Mouse (Mus musculus) splenic B cell, adult 2 months (primary cell): ENCODE results near the gene Bri3.
"Not testable (repeated sequence)": the region's sequence is repeated elsewhere in the genome, so short reads cannot be mapped to it uniquely, and the experiment has no call there.

Experiments
- DNase-seq: peaks from one replicate; pipeline ENCODE4 v3.0.0-alpha.2; 2011; ENCODE audit warnings: low read depth, low spot score
- H3K27me3 ChIP-seq: 2 replicates; pipeline ENCODE4 v1.6.1; 2012; ENCODE audit warnings: mild to moderate bottlenecking, low read length, moderate library complexity, mixed read lengths; ENCODE audit not compliant: control insufficient read depth, poor library complexity, insufficient read depth, severe bottlenecking
- H3K36me3 ChIP-seq: 2 replicates; pipeline ENCODE4 v1.6.1; 2012; ENCODE audit warnings: mild to moderate bottlenecking, low read length, moderate library complexity, mixed read lengths; ENCODE audit not compliant: control insufficient read depth, poor library complexity, insufficient read depth, severe bottlenecking

Gene Bri3

DNA sequence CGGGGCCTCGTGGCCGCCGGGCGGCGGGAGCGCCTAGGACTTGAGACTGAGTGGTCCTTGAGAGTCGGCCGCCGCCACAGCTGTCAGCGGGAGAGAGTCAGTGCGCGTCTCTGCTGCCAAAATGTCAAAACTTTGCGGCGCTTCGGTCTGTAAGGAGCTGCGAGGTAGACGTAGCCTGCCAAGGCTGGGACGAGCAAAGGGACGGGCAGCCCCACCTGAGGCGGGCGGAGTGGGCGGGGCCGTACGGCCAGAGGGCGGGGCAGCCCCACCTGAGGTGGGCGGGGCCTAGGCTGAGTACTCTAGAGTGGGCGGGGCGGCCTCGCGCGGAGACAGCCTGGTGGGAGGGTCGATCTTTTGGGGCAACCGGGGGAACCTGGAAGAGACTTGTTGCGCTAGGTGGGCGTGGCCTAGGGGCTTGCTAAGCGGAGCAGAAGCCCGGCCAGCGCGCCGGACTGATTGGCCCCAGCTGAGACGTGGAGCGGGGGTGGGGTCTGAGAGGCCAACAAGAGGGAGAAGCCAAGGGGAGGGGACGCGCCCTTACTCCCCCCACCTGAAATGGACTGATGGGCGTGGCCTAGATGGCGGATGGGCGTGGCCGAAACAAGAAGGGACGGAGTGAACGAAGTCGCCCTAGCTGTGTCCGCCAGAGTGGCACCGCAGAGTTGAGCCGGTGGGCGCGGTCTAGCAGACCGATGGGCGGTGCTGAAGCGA is 113.8 kb downstream of the Bri3 start, which contains the start of gene Baiap2l1:
Baiap2l1 (minus strand) TSS at position 232 of the 711 bp plus-strand sequence.
- DNase-seq = peak; percentile 91
- Histone ChIP-seq H3K36me3 (no peaks in the 10 kb centered on the region), H3K27me3 (no peaks in the 10 kb centered on the region; the same call in 1 of the 2 replicates)

DNA sequence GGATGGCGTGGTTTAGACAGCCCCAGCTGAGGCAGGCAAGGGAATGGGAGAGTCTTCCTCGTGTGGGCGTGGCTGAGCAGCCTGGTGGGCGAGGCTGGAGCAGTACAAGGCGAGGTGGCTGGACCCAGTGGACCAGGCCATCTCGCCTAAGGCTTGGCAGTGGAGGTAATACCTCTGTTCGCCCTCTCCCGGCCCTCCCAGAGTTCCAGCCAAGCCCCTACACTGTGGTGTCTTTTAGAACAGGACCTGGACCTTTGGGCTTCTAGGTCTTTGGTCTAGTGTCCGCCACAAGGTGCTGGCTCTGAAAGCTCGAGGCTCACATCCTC is 114.3 kb downstream of the Bri3 start:
- no peaks in the 10 kb centered on the region; the same call in 1 of the 2 replicates for H3K27me3 ChIP-seq
- no peak for DNase-seq
- no peaks in the 10 kb centered on the region for H3K36me3 ChIP-seq

DNA sequence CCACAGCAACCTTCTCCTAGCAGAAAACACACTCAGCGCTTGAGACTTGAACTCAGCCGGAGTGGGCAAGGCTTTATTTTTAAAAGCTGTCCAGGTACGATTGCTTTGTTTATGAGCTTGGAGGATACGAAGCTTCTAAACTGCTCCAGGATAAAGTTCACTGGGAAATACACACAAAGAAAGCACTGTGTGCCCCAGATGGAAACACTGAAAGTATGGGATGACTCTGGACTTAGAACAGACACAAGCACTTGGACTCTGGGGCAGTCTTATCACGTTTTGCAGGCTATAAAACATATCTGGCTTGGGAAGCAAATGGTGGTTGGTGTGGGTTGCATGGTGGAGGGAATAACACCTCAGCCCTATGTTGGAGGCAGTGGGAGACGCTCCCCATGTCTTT is 115.6 kb downstream of the Bri3 start:
- H3K36me3 ChIP-seq = no peaks in the 10 kb centered on the region
- DNase-seq = no peak
- no peaks in the 10 kb centered on the region; the same call in 1 of the 2 replicates for H3K27me3 ChIP-seq

DNA sequence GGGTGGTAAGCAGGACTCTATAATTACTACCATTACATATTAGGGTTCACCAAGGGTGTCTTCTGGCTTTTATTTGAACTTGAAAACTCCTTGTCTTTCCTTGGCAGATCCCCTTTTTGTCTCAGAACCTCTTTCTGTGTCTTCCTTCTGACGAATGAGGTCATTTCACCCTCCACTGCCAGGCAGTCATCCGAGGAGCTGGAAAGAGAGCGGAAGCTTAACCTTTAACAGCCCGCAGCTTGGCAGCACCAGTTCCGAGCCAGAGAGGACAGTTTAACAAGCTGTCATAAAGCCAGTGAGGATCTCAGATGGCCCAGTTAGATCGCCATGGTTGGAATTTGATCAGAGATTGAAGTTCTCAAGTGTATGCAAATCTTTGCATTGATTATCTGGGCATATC is 116.1 kb downstream of the Bri3 start:
- no peaks in the 10 kb centered on the region for H3K36me3 ChIP-seq
- H3K27me3 ChIP-seq = no peaks in the 10 kb centered on the region; the same call in 1 of the 2 replicates
- DNase-seq = no peak

DNA sequence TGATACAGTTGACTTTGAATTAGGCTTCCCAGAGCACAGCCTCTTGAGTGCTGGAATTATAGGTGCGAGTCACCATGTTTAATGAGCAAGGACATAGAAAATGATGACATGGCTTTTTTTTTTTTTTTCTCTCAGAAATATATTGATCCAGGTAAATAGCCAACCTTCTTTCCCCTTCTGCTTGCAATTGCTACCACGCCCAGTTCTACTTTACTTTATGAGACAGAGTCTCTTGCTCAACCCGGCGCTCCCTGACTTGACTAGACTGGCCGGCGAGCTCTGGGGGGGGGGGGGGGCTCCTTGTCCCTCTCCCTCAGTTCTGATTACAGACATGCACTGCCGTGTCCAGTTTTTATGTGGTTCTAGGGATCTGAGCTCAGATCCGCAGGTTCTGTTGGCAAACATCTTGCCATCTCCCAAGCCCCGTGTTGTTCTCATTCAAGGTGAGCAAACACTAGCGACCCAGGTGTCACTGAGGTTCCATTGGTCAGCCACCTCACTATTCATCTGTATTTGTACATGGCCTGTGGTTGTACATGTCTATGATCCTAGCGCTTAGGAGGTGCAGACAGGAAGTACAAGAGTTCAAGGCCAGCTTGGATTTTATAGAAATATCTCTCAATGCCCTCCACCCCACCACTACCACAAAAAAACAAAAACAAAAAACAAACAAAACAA is 120.6 kb downstream of the Bri3 start:
- DNase-seq = no peak
- Histone ChIP-seq H3K36me3 (no peaks in the 10 kb centered on the region), H3K27me3 (no peaks in the 10 kb centered on the region)

DNA sequence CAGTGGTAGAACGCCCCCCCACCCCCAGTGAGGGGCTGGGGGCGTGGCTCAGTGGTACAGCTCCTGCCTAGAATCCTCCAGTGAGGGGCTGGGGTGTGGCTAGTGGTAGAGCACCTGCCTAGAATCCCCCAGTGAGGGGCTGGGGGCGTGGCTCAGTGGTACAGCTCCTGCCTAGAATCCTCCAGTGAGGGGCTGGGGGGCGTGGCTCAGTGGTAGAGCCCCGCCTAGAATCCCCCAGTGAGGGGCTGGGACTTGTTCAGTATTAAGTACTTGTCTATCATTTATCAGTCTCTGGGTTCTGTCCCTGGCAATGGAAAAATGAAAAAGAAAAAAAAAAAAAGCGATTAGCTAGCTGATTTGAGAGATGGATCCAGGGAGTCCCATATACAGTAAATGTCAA is 122.3 kb downstream of the Bri3 start:
- H3K27me3 ChIP-seq, DNase-seq, H3K36me3 ChIP-seq: not testable (repeated sequence)

DNA sequence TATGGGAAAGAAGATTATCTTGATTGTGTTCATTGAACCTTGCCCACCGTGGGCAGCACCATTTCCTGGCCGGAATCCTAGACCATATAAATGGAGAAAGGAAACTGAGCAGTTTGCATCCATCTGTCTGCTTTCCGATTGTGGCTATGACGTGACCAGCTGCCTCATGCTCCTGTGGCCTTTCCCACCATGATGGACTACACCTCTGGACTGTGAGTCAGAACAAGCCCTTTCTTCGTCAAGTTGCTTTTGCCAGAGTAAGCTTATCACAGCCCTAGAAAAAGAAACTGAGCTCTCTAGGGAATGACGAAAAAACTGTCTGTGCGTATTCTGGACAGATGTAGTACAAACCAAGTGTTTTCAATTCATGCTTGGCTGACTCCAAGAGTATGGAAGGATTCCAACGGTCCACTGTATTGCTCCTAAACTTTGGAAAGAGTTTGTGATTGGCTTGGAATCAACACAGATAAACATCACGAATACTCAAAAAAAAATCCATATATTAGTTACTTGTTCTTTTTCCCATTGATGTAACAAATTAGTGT is 124.5 kb downstream of the Bri3 start:
- Histone ChIP-seq H3K27me3 (no peaks in the 10 kb centered on the region), H3K36me3 (no peaks in the 10 kb centered on the region)
- no peak for DNase-seq

DNA sequence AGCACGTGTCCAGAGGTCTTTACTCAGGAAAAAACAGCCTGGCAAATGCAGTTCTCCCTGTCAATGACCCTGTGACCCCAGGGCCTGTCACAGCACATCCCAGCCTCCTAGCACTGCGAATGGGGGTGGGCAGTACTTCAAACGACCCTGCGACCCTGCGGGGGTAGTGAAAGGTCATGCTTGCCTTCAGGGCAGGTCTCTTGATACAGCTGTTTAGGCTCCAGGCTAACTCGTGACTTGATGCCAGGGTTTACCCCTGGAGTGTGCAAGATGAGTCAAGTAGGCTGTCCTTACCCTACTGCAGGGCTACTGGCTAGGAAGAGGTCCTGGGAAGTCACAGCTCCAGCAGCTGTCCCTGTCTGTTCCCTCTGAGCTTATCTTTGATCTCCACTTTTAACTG is 126.7 kb downstream of the Bri3 start:
- no peaks in the 10 kb centered on the region for H3K36me3 ChIP-seq
- no peak for DNase-seq
- H3K27me3 ChIP-seq = no peaks in the 10 kb centered on the region

DNA sequence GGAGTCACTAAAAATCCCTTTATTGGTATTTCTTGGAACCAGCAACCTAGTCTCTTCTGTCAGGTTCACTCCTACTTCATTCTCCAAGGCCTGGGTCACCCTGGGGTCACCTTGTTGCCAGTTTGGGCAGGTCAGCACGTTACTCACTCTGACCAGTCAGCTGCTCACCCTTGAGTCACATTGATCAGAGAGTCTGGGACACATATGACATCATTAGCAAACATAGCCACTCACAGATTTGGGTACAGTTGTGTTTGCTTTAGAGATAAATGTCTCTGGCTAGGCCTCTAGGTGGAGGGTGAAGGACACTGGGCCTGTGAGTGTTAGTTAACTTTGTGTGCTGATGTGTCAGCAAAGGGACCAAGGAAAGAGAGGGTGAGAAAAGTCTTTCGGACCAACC is 127.9 kb downstream of the Bri3 start:
- no peaks in the 10 kb centered on the region for H3K27me3 ChIP-seq
- DNase-seq = no peak
- no peaks in the 10 kb centered on the region for H3K36me3 ChIP-seq

DNA sequence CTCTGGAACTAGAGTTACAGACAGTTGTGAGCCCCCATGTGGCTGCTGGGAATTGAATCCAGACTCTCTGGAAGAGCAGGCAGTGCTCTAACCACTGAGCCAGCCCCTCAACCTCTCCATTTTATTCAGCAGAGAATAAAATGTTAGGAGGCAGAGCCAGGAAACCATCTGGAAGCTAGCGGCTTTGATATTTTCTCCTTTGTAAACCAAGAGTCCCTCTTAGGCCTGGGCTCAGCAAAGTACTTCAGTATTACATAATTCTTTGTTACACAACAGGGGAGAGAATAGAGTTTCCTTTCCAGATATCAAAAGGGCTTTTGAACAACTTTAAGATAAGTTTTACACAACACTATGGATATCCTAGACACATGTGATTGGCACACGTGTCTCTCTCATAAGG is 128.6 kb downstream of the Bri3 start:
- Histone ChIP-seq H3K27me3 (no peaks in the 10 kb centered on the region), H3K36me3 (no peaks in the 10 kb centered on the region)
- DNase-seq = no peak

DNA sequence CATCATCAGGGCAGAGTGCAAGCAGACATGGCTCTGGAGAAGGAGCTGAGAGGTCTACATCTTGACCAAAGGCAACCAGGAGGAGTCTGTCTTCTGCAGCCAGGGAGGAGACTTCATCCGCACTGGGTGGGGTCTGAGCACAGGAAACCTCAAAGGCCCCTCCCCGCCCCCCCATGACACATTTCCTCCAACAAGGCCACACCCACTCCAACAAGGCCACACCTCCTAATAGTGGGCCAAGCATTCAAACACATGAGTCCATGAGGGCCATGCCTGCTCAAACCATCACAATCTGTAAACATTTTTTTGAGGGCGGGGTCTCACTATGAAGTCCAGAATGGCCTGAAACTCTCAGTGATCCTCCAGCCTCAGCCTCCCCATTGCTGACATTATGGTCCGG is 135.2 kb downstream of the Bri3 start:
- no peak for DNase-seq
- Histone ChIP-seq H3K27me3 (no peaks in the 10 kb centered on the region), H3K36me3 (no peaks in the 10 kb centered on the region)

DNA sequence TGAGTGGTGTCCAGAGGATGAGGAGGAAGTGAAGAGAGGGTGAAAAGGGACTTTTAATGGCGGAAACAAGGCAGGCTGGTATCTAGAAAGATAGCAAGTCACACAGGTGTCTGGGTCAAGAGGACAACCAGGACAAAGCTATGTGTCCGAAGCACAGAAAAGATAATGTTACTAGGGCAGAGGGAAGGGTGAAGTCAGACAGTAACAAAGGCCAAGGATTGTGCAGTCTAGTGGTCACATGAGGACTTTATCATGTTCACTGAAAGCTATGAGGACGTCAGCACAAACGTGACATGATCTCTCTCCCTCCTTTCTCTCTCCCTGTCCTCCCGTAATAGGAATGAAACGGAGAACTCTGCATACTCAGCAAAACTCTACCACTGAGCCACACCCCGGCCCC is 136.5 kb downstream of the Bri3 start:
- Histone ChIP-seq H3K36me3 (no peaks in the 10 kb centered on the region), H3K27me3 (no peaks in the 10 kb centered on the region)
- no peak for DNase-seq

DNA sequence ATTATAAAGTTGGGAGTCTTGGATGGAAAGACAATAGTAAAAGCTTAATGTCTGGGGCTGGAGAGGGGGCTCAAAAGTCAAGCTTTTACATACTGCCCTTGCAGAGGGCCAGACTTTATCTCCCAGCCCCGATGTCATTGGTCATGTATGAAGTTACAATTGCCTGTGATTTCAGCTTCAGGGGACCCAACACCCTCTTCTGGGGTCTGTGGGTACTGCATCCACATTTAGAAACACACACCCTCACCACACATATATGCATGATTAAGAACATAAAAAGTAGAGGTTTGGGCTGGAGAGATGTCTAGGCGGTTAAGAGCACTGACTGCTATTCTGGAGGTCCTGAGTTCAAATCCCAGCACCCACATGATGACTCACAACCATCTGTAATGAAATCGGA is 137.5 kb downstream of the Bri3 start:
- peak; percentile 43 for DNase-seq
- Histone ChIP-seq H3K36me3 (no peaks in the 10 kb centered on the region), H3K27me3 (no peaks in the 10 kb centered on the region)

DNA sequence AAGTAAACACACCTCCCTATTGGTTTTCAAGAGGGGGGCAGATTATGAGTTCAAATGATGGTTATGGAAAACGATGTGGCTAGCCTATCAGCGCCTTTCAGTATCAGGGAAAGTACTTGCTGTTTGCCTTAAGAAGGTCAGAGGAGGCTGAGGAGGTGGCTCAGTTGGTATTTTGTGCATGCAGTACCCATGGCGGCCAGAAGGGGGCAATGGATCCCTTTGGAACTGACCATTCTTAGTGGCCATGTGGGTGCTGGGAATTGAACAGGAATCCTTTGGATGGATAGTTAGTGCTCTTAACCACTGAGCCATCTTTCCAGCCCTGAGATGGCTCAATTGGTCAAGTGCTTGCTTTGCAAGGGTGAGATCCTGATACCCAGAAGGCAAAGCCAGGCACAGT is 139.7 kb downstream of the Bri3 start:
- Histone ChIP-seq H3K27me3 (no peaks in the 10 kb centered on the region), H3K36me3 (no peaks in the 10 kb centered on the region)
- peak; percentile 33 for DNase-seq

DNA sequence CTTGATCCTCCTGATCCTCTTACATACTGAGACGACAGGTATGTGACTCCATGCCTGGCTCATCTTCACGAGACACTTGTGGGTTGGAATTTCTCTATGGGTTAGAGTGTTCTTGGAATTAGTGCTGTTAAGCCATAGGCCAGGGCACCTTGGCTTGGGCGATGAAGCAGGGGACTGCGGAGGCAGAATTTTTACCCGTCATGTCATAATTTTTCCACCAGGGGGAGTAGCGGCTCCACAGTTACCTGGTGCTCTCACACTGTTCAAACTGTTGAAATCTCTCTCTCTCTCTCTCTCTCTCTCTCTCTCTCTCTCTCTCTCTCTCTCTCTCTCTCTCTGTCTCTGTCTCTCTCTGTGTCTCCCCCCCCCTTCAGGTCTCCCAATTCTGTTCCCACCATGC is 143.6 kb downstream of the Bri3 start:
- H3K27me3 ChIP-seq = no peaks in the 10 kb centered on the region
- peak; percentile 48 for DNase-seq
- no peaks in the 10 kb centered on the region for H3K36me3 ChIP-seq
